Mouse (Mus musculus) thymus, postnatal 36 days (tissue): ENCODE measurements around the gene Psap.

ENCODE experiments used
- DNase-seq, 2 experiments: peaks; one replicate each; pipeline ENCODE4 v3.0.0; 2022; ENCODE audit warnings: mixed read lengths in 2 of 2

Gene Psap

DNA sequence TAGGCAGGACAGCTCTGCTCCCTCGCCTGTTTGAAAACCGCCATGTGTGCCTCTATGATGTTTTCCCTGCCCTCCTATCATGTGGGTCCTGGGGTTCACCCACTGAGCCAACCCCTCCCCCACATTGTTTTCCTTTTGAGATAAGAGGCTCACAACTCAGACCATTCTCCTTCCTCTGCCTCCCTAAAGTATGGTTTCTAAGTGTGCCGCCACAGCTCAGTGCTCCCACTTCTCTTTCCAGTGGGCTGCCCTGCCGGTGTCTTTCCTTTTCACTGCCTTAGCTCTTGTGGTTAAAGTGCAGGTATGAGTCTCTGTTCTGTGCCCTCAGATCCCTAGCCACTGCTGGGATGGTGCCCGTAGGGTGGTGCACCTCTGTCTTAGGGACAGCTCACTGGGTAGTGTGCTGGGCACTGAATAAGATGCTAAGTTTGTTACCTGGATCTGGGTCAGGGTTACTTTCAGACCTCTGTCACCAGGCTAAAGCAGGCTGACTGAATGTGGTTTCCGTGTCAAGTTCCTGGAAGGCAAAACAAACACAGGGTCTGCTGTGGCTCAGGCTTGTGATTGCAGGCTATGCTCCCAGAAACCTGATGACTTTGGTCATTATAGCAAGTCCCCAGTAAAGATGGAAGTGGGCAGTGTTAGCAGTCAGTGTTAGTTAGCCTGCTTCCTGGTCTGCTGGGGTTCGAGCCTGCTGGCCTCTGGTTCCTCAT lies 12.8 kb downstream of the Psap start:
- DNase-seq: no peak

DNA sequence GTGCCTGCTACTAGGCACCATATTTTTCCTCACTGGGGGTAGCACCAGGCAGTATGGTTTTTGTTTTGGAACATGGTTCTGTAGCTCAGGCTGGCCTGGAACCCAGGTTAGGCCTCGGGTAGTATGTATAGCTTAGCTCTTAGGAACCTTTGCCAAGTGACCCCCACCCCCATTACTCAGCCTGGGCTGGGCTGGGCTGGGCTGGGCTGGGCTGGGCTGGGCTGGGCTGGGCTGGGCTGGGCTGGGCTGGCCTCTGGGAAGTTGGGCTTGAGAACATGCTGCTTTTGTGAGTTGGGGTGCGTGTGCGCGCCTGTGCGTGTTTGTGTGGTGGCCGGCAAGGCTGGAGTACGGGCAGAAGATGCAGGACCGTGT lies 13.3 kb downstream of the Psap start:
- DNase-seq: no peak

DNA sequence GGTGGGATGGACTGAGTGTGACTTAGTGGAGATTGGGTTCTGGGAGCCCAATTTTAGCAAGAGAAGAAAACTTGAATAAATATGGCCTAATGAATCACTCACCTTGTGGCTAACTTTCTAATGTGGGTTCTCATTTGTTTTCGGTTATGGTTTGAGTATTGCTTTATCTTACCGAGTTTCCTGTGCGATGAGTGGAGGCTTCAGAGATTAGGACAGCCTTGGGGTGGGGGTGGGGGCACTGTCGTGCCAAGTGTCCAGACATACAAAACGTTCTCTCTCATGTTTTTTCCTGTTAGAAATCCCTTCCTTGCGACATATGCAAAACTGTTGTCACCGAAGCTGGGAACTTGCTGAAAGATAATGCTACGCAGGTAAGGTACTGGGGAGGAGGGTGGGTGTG lies 14.8 kb downstream of the Psap start:
- no peak for DNase-seq

DNA sequence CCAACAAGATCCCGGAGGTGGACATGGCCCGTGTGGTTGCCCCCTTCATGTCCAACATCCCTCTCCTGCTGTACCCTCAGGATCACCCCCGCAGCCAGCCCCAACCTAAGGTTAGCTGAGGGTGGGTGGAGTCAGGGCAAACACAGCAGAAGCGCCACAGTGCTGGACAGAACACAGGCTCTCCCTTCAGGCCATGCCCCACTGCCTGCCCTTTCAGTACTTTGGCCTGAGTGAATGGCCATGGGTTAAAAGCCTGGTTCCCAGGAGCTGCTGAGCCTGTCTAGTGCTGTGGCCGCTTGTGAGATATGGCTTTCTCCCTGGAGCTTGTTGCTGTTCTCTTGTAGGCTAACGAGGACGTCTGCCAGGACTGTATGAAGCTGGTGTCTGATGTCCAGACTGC lies 17.2 kb downstream of the Psap start:
- DNase-seq: no peak

DNA sequence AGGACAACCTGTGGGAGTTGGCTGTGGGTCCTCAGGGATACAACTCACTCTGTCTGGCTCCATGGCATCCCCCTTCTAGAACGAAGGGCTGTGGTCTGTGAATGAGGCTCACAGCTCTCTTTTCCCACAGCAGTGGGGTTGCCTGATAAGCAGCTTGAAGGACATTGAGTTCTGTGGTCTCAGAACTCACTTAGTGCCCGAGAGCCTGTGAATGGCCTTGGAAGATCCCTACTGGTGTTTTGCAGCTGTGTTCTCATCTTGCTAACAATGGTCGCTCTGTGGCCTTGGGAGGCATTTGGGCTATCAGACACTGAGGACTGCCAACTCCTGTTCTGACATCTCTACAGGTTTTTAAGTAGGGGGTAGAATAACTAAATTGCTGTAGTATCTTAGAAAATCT lies 17.9 kb downstream of the Psap start:
- peak in 1 of 2 experiments; percentile 1 for DNase-seq

DNA sequence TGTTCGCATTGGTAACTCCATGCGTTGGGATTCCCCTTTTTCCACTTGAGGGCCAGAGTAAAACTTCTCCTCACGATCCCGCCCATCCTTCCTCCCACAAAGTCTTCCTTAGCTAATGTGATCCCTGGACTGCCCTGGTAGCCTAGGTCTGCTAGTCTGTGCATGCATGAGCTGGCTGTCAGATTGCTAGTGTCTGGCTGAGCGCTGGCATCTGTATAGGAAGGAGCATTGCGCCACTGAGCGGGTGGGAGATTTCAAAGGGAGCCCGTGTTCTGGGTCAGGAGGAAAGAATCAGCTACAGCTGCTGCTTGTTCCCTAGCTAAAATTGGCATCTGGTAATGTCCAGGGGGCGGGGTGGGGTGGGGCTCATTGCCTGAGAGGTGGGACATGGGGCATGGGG lies 18.6 kb downstream of the Psap start:
- no peak for DNase-seq

DNA sequence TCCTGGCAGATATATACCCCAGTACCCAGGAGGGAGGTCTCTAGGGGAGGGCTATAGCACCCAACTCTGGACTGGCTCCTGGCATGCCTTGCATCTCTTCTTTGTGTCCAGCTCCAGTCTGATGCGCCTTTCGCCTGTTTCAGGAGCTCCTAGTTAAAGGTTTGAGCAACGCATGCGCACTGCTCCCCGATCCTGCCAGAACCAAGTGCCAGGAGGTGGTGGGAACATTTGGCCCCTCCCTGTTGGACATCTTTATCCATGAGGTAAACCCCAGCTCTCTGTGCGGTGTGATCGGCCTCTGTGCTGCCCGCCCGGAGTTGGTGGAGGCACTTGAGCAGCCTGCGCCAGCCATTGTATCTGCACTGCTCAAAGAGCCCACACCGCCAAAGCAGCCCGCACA lies 22.2 kb downstream of the Psap start:
- peak in 1 of 2 experiments; percentile 9 for DNase-seq

DNA sequence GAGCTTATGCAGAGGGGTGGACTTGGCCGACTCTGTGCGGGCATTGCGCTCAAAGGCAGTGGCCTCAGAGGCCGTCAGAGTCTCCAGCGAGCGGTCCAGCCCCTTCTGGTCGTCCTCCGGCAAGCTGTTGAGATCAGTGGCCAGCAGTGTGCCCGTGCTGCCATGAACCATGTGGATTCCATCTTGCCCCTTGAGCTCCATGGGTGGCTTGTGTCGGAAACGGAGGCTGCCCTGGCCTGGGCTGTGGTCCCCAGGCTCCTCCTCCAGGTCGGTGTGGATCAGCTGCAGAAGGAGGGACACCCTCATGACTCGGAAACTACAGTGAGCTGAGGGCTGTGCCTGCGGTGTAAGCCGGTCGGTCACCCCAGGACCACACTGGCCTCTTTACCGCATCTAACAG lies 26.0 kb downstream of the Psap start:
- no peak for DNase-seq

DNA sequence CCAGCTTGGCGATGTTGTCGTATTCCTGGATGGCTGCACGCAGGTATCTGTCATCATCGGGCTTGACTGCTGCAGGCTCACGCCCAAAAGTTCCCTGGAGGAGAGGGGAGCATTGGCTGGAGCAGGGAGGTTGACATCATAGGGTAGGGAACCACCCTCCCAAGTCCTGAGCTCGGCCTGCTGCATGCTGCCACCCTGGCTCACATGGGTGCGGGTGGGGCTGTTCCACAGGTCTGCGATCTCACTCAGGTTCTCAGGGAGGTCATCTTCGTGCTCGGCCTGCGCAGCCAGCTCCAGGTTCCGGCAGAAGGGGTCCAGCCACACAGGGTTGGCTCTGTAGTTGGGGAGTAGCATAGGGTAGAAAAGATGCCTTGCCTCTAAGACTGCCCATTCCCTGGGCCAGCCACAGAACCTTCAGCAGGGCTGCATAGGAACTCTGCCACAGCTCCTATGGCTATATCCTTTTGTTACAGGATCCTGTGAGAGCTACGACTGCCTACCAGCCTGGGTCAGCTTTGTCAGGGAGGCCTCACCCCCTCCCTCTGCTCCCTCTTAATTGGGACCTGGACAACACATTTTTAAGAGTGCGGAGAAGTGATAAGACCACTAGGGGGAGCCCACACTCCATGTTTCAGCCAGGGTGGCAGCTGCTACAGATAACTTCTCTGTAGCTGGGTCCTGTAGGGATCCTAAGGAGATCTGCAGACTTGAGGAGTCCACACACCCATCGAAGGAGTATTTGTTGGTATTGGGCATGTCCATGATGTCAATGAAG lies 27.6 kb downstream of the Psap start:
- DNase-seq: peak; percentile 60 to 64

DNA sequence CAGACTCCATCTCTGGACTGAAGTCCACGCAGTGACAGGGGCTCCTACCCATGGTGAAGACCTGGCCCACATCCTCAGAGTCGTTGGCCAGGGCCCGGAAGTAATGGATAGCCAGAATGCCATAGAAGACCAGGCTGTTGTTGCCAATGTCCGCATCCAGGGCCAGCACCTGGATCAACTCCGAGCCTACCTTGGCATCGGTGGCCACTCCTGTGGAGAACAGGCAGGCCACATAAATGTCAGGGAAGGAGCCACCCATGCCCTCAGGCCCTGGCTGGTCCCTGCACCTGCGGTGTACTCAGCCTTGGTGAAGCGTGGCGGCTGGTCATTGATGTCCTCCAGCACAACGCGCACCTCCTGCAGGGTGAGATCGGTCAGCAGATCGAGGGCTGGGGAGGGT lies 33.2 kb downstream of the Psap start:
- DNase-seq: no peak

DNA sequence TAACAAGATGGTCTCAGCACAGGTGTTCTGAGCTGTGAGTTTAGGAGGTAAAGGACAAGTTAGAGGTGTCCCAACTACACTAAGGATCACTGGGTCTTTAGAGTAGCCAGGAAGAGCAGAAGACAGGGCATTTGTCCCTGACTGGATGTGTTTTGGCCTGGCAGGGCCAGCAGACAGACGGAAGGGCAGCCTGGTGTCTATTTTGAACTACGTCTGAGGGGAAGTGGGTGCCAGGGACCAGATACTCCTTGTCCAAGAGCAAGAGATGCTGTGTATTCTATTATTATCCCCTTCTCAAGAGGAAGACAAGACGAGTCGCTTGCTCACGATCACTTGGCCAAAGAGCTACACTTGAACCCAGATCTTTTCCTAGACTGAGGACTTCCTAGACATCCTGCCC lies 36.2 kb downstream of the Psap start:
- DNase-seq: no peak

DNA sequence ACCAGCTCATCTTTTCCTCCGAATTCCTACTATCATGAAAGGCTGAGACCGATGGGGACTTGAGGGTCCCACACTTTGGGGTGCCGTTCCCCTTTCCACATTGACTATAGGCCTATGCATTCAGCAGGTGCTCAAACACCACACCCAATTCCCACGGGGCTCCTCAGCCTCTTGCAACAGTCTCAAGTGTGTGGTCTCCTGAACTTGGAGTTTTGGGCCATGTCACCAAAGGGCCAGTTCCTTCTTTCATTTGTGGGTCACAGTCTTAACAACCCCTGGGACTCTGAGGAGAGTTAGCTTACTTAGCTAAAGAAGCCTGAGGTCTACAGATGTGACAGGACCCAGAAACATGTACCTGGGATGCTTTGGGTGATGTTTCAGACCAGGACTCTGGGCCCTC lies 38.7 kb downstream of the Psap start:
- DNase-seq: no peak

DNA sequence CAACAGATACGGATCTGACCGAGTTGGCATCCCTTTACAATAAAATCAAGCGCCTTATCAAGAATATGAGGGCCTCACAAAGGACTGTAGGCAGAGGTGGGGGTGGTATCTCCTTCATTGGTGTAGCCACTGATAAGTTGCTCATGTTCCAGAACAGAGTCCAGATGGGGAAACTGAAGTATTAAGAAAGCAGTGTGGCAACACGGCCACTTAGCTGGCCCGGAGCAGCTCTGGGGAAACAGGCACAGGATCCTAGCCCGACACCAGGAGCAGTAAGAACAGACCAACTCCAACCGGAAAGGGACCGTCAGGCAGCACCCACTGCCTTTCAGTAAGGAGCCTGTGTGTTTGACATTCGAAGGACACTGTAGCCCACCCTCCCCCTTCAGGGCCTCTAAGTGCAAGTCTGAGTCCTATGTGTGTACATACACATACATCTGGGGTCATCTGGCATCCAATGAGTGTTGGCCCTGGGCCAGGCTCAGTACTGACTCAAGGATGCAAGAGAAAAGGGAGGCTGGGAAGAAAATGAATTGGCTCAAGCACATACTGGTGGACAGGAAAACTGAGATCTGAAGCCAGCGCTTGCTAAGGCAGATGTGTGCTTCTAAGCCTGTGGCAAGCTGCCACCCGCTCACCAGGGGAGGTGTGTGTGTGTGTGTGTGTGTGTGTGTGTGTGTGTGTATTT lies 51.7 kb downstream of the Psap start:
- no peak for DNase-seq

DNA sequence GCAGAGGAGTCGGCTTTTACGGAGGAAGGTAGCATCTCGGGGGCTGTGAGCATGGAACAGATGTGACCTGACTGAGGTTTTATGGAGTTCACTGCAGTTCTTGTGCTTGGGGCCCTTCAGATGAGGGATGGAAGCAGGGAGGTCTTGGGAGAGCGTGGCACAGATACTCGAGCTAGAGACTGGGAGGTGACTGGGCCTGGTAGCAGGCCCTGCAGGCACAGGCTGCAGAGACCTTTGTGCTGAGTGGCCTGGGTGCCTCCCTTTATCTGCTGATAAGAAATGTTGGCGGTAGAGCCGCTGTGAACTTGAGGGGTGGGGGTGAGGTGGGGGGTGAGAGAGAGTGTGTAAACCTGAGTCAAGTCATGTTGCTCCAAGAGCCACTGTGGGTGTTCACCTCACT lies 57.2 kb downstream of the Psap start:
- DNase-seq: no peak

DNA sequence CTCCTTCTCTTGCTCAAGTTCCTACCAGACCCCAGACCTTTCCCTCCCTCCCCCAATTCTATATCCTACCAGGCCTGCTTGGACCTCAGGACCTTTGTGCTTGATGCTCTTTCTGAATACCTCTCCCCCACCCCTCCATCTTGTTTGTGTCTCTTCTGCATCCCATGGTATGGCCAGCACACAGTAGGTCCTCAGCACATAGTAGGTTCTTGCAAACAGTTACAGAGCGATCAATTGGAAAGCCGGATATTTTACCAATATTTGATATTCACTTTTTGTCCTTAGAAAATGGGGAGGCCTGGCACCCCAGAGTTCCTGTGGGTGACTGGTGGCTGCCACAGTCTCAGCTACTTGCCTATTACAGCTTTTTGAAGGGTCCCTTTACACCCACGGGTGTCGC lies 57.6 kb downstream of the Psap start:
- DNase-seq: no peak

DNA sequence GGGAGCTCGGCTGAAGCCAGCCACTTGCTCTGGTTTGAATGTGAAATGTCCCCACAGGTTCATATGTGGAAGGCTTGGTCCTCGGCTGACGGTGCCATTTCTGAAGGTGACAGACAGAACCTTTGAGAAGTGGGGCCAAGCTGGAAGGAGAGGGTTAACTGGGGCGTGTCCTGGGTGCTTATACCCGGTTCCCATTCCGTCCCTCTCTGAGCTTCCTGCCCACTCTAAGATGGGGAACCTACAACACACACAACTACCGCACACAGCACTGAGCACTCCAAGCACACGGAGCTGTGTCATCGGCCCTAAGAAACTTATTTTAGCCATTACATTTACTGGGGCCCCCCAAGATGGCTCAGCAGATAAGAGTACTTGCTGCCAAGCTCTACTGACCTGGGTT lies 64.1 kb downstream of the Psap start:
- no peak for DNase-seq

DNA sequence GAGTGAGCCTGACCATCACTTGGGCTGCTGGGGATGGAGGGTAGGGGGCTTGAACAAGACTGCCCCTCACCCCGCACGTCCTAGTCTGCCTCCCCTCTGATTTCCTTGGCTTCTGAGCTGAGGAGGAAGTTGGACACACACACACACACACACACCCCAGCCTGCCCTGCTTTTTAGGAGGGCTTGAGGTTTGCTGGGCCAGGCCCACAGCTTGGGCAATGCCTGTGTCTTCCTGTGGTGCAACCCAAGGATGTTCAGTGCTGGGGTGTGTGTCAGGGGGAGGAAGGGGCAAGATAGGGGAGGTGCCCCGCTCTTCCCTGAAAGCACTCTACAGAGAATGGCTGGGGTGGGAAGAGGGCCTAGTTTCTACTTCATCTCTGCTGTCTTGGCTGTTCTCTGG lies 66.7 kb downstream of the Psap start:
- no peak for DNase-seq

DNA sequence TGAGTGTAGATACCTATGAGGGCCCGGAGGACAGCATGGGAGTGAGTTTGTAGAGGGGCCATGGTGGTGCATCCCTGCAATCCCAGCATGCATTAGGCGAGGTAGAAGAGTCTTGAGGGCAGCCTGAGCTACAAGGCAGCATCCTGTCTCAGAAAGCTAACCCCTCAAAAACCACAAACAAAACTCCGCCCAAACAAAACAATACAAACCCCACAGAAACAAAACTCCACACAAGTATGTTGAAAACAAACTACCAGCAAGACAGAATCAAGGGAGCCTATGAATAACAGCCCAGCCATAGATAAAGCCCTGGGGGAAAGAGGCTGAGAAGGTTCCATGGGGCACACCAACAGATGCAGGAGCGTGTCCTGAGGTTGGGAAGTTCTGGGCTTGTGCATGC lies 68.6 kb downstream of the Psap start:
- peak in 1 of 2 experiments; percentile 33 for DNase-seq

DNA sequence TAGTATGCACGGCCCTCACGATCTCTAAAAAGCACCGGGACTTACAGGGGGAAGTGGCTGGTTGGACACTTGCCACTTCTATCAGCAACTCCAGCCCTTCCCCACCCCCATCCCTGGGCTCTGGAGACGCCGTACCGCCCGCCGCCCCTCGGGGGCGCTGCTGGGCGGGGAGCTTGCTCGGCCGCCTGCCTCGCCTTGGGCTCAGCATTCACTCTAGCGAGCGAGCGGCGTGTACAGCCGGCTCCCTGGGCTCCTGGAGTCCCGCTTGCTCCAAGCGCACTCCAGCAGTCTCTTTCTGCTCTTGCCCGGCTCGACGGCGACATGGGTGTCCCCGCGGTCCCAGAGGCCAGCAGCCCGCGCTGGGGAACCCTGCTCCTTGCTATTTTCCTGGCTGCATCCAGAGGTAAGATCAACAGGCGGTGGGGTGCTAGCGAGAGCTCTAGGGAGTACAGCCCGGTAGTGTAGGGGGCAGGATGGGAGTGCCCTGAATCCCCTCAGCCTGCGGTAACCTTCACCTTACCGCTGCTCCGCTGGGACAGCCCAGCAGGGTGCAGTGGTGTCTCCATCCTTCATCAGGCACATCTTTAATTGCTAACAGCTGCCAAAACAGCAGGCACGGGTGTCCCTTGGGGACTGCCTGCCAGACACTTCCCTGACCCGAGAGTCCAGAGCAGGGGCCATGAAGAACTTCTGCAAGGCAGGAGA lies 69.4 kb downstream of the Psap start, which contains the start of gene Vsir:
TSS of gene Vsir (plus strand) at position 151 of the 705 bp plus-strand sequence.
- peak; percentile 88 to 90 for DNase-seq

DNA sequence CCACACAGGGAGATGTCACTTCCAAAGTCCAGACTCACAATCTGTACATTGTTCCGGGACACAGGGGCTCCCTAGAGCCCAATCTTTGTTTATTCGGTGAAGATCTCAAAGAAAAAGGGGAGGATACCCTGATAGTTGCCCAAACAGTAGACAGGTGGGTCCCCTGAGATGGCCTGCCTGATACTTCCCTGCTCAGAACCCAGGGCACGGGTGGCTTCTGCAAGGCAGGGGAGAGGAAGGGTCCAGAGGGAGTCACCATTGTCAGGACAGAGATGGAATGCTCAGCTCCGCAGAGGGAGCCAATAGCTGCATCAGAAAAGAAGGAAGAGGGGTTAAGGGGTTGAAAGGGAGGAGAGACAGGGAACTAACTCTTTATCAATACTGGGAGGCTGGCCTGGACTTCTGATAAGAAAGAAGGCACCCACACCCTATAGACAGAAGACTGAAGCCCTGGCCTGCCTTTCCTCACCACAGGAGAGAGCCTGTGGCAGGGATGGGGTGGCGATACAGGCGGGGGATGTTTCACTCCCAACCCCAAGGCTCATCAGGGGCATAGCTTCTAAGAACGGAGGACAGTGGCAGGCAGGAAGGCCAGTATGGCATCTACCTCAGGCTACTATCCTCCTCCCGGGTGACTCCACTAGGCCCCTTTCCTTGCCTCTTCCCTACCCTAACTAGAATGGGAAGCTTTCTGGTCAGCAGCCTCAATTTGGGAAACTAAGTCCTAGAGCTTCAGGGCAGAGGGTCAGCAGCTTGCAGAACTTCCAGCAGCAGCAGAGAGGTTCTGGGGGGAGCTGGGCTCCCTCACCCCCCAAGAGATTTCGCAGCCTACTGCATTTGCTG lies 70.6 kb downstream of the Psap start:
- no peak for DNase-seq

DNA sequence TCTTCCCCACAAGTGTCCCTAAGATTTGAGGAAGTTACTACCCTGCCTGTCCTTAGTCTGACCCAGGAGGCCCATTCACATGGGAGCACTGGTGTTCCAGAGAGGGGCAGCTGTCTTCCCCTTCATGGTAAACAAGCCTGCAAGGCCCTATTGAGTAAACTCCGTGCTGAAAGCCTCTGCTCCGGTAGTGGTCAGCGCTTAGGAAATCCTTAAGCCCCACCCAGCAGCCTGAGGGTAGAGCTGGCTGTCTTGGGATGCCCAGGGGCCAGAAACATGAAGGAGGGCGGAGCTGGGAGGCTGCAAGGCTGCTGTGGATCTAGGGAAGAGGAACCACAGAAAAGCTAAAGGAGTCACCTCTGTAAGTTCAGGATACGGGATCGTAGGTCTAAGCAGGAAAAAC lies 71.6 kb downstream of the Psap start:
- DNase-seq: no peak

DNA sequence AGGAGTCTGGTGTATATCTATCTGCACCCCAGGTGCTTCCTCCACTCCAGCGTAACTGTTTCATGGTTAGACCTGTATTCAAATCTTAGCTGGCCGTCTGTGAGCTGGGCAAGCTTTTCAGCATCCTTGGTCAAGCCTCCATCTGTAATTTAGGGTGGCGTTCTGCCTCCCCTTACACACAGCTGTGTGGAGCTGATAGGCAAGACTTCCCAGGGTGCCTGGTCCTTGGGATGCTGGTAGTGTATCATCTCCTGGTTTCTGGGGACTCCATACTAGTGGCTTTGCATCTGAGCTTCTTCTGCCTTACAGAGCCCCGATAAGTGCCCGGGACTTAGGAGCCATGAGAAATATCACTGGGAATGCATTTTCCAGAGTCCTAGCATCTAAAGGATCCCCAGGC lies 72.2 kb downstream of the Psap start:
- DNase-seq: no peak
